Mouse (Mus musculus): ENCODE measurements around the gene N4bp1.

Gene N4bp1

DNA sequence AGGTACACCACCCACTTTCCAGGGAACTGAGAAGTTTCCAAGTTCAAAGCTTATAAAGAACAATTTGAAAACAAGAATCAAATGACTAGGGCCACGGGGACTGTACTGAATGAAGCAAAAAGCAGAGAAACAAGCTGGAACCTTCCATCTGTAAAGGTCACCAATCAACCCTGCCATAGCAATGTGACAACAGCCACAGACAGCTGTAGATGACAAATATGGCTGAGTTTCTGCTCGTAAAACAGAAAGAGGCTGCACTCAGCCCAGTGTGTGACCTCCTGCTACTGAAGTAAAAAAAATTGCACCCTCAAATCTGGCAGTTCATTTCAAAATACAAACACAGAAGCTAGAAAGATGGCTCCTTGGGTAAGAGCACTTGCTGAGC lies 31.1 kb downstream of the N4bp1 start:
- no peak for DNase-seq

DNA sequence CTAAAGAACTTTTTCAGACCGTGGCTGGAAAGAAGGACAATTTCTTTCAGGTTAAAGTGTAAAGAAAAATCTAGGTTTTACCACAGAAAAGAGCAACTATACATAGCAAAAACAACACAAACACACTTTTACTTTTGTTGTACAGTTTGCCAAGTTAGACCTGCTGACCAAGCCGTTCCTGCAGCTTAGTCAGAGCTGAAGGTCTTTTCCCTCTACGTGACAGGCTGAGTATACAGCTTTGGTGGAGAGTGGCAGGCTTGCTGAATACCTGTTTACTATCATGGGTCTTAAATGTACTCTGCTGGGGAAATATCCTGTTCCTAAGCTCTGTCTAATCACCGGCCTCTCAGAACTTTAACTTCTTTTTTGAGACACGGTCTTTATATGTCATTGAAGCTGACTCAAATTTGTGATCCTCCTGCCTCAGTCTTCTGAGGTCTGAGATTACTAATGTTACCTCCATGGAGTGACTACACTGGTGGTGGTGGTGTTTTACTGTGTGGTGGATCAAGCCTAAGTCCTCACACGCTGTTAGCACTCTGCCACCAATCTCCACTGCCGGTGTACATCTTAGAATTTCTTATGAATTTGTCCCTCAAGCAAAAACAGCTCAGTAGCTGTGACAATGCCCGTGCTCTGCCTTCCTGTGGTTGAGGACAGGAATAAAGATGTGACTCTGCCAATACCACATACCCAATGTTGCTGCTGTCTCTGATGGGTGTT lies 31.6 kb downstream of the N4bp1 start:
- DNase-seq, result no peak

DNA sequence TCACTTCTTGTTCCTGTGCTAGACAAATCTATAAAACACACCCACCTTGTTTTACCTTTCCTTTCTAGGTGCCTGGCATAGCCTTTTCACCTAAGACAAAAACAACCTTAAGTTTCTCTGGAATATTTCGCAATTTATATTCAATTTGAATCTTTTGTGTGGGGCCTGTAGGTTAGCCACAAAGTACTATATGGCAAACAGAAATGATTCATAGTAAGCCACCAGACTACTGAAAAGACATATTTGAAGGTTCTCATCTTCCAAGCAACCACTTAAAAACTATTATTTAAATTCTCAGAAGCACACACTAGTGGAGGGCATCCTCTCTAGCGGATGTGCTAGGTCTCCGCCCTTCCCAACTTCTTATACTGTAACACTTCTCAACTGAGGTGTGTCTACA lies 32.6 kb downstream of the N4bp1 start:
- DNase-seq, result no peak

DNA sequence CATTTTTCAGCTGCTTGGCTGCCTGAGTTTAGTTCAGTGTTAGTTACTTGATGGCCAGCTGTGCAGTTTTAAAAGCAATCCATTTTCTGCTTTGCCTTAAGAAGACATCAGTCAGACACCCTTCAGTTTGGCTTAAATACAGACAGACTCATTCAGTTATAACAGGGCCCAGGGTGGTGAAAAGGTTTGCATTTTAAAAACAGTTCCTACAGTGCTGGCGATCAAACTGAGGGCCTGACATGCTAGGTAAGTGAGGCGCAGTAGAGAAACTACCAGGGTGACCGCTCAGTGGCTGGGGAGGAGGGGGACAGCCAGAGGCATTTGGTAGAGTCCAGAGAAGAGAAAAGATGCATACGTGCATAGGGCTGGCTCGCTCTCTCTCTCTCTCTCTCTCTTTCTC lies 36.2 kb downstream of the N4bp1 start:
- no peak for DNase-seq

DNA sequence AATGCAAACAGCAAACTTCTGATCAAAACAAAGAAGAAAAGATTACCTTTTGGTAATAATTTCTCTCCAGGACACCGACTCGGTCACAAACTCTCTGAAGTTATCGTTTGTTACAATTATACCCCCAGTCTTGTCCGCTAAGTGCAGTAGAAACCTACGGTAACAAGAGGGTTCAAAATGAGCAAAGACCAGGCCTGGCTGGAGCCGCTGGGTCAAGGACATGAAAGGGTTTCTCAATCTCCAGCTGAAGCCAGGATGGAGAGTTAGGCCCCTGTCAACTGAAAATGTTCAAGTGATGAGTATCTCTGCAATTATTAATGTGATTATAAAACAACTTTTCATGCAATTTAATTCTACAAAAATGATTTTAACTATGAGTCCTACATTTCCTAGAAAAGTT lies 36.7 kb downstream of the N4bp1 start:
- no peak for DNase-seq

DNA sequence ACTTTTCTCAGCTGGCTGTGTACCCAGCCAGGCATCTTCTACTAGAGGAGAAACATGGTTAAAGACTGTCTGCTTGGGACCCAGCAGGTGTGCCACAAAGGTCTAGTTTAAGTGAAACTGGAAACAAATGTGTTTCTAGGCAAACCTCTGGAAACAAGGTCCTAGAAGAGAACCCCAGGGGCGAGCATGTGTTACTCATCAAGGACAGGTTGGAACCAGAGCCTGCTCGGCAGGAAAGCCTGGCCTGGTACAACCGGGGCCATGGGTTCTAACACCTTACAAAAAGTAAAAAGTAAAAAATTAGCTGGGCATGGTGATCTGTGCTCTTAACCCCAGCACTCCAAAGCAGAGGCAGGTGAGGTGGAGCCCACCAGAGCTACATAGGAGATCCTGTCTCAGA lies 38.0 kb downstream of the N4bp1 start:
- DNase-seq, result no peak

DNA sequence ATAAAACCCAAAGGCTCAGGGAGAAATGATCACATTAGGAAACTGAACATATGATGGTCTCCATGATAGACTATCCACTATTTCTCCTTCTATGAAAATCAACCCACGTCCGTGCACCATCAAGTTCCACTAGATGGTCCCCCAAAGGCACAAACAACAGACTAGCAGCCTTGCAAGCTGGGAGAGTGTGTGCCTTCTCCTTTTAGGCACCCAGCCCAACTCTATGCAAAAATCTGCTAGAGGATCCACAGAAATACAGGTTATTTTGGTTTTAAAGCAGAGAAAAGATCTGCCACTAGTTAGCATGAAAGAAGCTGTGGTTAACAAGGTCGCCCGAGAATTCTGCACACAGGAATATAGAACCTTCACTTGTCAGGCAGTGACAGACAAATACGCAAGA lies 39.2 kb downstream of the N4bp1 start:
- DNase-seq, result no peak

DNA sequence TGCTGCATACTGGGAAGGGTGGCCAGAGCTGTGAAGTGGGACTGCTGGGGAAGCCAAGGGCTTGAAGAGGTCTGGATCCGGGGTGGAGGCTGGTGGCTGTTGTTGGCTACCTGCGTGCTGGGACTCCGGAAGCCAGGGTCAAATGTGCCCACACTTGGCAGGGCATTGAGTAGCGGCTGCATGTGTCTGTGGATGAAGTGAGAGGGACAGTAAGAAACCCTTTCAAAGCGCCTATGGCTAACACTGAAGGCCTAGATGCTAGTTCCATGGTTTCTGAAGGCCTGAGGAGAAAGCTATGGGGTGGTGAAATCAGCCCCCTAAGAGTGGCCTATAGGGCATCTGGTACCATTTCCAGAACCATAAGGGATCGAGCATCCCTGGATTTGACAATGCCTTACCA lies 40.2 kb downstream of the N4bp1 start:
- no peak for DNase-seq

DNA sequence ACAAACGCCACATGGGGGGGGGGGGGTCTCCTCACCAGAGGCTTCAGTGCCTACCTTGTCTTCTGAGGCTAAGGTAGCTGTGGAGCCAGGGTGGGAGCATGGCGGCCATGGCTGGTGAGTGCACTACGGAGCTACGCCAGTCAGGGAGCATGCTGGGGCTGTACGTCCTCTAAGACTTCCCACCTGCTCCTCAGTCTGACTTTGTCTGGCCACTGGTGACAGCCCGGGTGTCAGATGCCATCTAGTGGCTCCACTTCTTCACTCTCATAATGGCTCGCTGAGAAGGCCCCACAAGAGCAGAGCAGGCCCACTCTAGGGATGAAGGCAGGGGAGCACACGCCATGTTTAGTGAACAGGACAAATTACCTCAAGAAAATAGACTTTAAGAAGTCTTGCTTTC lies 41.2 kb downstream of the N4bp1 start:
- peak; percentile 57 for DNase-seq

DNA sequence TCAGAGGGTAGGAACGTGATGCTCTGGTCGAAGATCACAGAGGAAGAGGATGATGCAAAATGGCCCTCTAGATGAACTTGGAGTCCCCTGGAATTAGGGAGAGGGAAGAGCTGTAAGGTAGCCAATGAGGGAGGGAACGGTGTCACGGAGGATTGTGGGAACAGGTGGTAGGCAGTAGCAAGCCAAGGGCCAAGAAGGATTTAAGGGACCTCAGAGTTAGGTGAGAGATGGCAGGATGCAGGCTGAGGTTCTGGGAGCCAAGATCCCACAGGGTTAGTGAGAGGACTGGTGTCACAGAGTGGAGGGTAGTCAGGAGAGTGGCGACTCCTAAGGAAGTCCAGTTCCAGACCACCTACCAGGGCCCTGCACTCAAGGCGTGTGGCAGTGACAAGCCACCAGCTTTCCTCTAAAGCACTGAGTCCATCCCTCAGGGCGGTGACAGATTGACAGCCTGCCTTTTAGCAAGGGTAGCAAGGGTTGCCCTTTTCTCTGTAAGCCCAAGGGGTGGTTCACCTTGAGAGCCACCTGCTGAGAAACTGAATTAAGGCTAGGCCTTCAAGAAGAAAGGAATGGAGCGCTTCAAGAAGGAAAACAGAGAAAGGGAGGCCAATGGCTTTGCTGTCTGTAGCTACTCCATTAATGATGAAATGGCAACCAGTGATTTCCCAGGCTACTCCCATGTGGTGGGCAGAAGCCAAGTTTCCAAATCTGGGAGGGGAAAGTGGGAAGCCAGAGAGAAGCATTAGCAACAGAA lies 43.3 kb downstream of the N4bp1 start:
- no peak for DNase-seq

DNA sequence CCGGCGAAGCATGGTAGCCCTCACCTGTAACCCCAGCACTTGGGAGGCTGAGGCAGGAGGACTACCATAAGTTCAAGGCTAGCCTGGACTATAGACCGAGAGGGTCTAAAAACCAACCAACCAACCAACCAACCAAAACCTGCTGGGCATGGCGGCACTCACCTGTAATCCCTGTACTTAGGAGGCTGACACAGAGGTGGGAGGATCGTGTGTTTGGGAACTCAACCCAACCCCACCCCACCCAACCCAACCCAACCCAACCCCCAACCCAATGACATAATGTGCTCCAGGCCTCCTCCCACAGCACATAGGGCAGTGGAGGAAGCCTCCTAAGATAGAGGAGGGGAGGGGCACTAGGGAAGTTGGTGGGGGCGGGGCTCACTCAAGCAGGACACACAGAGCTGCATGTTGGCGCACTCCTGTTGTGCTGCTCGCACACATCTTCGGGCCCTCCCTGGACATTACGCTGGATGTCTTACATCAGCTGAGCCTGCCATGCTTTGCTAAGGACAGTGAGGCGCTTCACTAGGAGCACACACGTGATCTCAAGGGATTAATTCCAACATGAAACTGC lies 44.9 kb downstream of the N4bp1 start:
- no peak for DNase-seq

DNA sequence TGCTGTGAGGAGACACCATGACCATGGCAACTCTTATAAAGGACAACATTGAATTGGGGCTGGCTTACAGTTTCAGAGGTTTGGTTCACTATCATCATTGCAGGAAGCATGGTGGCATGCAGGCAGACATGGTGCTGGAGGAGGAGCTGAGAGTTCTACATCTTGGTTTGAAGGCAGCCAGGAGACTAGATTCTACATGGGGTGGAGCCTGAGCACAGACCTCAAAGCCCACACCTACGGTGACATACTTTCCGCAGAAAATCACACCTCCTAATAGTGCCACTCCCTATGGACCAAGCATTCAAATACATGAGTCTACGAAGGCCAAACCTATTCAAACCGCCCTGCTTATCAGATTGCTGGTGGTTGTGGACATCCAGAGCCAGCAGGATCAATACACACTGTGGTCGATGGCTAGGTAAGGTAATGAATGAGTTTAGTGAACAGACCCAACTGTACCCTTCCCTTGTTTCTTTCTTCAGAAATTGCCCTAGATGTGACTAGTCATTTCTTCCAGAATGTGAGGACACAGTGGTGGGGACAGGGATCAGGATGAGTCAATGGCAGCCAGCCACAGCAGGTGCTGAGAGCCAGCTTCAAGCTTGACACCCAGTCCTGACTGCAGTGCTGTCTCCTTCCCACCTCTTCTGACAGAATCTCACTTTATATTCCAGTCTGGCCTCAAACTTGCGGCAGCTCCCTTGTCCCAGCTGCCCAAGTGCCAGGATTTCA lies 46.2 kb downstream of the N4bp1 start:
- DNase-seq, result no peak

DNA sequence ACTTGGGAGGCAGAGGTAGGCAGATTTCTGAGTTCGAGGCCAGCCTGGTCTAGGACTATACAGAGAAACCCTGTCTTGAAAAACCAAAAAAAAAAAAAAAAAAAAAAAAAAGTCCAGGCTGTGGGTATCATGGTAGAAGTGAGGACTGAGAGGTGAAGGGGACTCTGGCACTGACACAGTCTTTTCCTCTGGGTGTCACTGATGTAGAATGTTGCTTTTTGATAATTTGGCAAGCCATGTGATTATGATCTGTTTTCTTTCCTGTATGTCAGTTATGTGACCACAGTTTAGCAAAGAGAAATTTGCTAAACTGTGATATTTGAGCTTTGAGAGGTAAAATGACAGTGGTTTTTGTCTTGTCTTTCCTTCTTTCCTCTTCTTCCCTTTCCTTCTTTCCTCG lies 47.8 kb downstream of the N4bp1 start:
- no peak for DNase-seq

DNA sequence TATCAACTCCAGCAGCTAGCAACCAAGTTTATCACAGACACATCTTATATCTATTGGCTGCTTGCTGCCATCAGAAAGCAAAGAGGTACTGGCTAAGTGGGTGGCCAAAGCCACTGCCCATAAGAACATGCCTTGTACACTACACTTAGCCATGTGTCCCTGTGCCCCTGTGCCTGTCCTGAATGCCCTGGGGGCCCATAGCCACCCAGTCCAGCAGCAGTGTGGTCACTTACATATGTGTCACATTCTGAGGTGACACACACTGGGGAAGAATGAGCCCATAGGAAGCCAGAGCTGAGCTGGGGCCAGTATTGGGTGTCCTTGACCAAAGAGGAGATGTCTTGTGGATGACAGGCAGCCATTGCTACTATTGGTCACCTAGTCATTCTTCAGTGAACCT lies 49.2 kb downstream of the N4bp1 start:
- no peak for DNase-seq

DNA sequence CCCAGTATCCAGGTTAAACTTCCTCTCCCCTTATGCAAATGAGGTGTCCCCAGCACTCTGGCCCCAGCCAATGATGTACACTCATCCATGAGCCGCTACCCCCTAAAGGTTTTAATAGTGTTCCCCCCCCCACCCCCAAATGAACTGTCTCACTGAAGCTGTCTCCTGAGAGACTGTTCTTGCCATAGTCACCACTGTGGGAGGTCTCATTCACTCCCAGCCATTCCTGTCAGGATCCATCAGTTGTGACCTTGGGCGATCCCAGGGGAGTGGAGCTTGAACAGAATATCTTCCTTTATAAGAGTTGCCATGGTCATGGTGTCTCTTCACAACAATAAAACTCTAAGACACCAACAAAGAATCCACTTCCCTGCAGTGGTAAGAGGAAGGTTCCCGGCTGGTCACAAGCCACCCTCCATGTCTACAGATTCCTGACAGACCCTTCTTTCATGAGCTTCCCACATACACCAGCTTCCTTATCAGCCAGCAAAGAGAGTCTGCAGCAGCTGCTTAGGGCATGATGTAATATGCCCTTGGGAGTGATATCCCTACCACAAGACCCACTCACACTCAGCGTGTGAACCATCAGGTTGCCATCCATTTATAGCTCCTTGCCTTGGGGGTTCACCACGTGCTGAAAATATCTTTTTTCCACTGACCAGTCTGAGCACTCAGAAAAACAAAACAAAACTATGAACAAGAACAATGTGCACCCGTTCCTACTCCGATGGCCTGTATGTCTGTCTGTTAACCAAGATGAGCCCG lies 50.4 kb downstream of the N4bp1 start:
- no peak for DNase-seq

DNA sequence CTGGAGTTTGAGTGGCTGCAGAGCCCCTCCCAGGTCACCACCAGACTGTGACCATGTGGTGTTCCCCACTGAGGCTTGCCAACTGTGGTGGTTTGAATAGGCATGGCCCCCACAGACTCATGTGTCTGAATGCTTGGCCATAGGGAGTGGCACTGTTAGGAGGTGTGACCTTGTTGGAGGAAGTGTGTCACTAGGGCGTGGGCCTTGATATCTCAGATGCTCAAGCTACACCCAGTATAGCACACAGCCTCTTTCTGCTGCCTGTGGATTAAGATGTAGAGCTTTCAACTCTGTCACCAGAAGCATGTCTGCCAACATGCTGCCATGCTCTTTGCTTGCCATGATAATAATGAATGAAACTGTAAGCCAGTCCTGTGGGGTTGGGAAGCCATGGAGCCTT lies 51.1 kb downstream of the N4bp1 start:
- DNase-seq, result no peak

DNA sequence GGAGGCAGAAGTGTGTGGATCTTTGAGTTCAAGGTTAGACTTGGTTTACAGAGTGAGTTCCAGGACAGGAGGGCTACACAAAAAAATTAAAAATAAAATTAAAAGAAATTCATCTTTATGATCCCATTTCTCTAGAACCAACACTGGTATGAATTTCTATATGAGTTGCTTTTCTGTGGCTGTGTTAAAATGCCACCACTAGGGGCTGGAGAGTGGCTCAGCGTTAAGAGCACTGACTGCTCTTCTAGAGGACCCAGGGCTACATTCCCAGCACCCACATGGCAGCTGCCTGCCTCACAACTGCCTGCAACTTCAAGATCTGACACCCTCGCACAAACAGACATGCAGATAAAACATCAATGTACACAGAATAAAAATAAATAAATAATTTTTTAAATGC lies 56.1 kb downstream of the N4bp1 start:
- DNase-seq, result no peak

DNA sequence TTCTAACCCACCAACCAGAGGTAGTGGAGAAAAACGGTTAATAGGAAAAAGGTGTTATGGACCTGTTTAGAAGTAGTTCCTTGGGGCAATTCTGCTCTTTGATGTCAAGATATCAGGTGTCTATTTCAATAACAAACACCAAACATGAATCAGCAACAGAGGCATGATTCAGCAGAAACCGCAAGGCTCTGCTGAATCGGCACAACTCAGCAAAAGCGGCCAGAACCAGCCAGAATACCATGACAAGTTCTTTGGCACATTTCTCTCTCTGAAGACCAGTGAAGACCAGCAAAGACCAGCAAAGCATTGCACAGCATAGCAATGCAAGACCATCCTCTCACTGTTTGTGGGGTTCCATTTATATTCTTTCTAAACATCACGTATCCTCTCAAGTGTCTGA lies 57.9 kb downstream of the N4bp1 start:
- DNase-seq, result no peak

DNA sequence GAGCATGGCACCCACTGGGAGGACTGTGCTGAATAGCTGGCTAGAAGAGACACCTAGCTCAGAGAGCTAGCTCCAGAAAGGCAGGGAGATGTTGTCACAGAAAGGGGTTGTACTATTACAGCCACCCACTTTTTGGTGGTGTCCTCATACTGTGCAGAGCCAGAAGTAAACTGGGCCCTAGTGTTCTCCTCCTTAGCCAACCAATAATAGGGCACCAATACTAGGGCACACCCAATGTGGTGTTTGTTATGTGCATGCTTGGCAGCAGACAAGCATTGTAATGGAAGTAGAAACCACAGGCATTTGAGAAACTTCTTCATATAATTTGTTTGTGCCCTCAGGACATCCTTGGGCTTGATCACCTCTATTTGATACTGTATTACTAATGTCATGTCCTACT lies 58.5 kb downstream of the N4bp1 start:
- DNase-seq, result no peak

DNA sequence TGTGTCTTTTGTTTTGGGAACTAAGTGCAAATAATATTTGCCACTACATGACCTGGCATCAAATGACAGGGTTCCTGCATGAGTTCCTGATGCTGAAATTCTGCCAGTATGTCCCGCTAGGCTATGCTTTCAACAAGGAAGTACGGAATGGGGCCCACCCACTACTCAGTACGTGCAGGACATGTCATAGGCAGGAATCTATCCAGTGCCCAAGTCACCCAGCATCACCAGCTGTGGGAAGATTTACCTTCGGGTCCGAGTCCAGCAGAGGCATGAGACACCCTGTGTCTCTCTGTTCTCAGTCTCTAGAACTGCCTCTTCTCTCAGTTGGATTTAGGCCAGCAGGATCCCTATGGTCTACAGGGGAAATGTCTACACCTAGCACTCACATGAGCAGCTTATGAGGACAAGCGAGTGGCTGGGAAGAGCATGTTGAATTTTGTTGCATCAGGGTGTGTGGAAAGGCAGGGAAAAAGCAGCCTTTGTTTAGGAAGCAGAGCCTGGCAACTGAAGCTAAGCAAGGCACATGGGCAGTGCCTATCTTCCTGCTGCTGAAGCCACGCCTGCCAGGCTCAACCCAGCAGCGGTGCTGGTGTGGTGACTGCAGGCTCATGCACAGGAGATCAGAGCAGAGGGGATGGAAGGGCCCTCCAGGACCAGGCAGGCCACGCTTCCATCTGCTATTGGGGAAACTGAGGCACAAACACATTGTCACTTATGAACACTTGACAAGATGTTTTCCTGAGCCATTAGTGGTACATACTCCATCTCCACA lies 59.2 kb downstream of the N4bp1 start:
- no peak for DNase-seq

DNA sequence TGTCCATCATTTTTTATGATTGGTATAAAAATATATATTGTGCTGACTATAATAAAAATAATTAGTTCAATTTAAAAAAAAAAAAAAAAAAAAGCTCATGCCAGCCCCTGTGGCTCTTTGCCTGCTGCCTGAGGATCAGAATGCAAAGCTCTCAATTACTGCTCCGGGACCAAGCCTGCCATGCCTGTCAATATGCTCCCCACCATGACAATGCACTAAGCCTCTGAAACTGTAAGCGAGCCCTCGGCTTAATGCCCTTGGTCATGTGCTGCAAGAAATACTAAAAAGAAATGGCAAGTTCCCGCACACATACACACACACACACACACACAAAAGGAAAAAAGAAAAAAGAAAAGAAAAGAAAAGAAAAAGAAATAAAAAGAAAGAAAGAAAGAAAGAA lies 60.3 kb downstream of the N4bp1 start:
- peak; percentile 37 for DNase-seq

DNA sequence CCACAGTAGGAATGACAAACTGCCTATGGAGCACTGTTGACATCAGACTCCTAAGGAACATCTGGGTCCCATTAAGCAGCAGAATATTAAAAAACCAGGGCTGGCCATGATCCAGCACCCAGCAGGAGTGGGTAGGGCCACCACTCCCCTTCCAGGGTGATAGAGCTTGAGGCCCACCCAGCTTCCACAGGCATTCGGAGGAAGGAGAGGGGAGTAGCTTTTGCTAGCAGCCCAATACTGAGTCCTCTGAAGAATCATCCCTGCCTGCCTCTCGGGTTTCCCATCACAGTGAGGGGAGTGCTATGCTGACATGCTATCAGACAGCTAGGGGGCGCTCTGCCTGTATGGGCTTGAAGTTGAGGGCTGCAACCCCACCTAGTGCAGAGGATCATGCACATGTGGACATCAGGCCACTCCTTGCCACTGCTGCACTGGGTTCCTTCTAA lies 64.3 kb downstream of the N4bp1 start:
- peak; percentile 55 for DNase-seq
